Mouse (Mus musculus): ENCODE data around the gene Misp. TPM values are rescaled to one million over a fixed set of nuclear protein-coding genes. Genes with fewer than 3 reads are reported as not detected.

Gene Misp
- total and polyA plus RNA-seq, 2 experiments from 2014 or later: 0.27 TPM; not detected in 1

GRCm38 (mm10) chr10:79843476-79843875 is 22.7 kb downstream of the Misp start:
- no peak for ATAC-seq (ENCODE audit: low FRiP score)
- WGBS: 53% methylated on average over 6 of the region's 6 CpGs
- H3K9me3 ChIP-seq (ENCODE audit: low read length): no peaks in the 10 kb centered on the region
- H3K27ac ChIP-seq (ENCODE audit: low read depth, low read length): no peak overlapping the region
- no peak overlapping the region for H3K9ac ChIP-seq (replicated peaks; ENCODE audit: low read length, poor library complexity, severe bottlenecking)
- no peaks in the 10 kb centered on the region for H3K36me3 ChIP-seq (ENCODE audit: insufficient read depth, low read length)
- no peaks in the 10 kb centered on the region for H3K4me1 ChIP-seq (ENCODE audit: insufficient read depth, low read length)
- H3K4me3 ChIP-seq (ENCODE audit: low read depth, low read length): no peak overlapping the region
- DNase-seq (ENCODE audit: low spot score): no peak
- no peak for TF ChIP-seq CTCF (IDR thresholded peaks at IDR 0.05)
- H3K4me2 ChIP-seq (ENCODE audit: low read depth, low read length, poor library complexity, severe bottlenecking): no peak overlapping the region
- no peaks in the 10 kb centered on the region for H3K27me3 ChIP-seq (ENCODE audit: insufficient read depth, low read length)

- H3K9ac ChIP-seq (replicated peaks; ENCODE audit: low read length, poor library complexity, severe bottlenecking): no peak overlapping the region
- no peak for TF ChIP-seq CTCF (IDR thresholded peaks at IDR 0.05)
- H3K9me3 ChIP-seq (ENCODE audit: low read length): no peaks in the 10 kb centered on the region
Observed at GRCm38 (mm10) chr10:79846553-79846952, 25.8 kb downstream of the Misp start.

GRCm38 (mm10) chr10:79849941-79850628 is 29.3 kb downstream of the Misp start:
- H3K36me3 ChIP-seq (ENCODE audit: insufficient read depth, low read length): no peaks in the 10 kb centered on the region
- DNase-seq (ENCODE audit: low spot score) (no peak), ATAC-seq (ENCODE audit: low FRiP score) (no peak)
- H3K4me3 ChIP-seq (ENCODE audit: low read depth, low read length): no peak overlapping the region
- WGBS: 82% methylated on average over 8 of the region's 8 CpGs
- H3K27me3 ChIP-seq (ENCODE audit: insufficient read depth, low read length): no peaks in the 10 kb centered on the region
- no peak for TF ChIP-seq CTCF (IDR thresholded peaks at IDR 0.05)
- H3K4me1 ChIP-seq (ENCODE audit: insufficient read depth, low read length): peaks cover 18% of the 10 kb centered on the region
- no peak overlapping the region for H3K27ac ChIP-seq (ENCODE audit: low read depth, low read length)
- no peak overlapping the region for H3K9ac ChIP-seq (replicated peaks; ENCODE audit: low read length, poor library complexity, severe bottlenecking)
- H3K4me2 ChIP-seq (ENCODE audit: low read depth, low read length, poor library complexity, severe bottlenecking): no peak overlapping the region
- no peaks in the 10 kb centered on the region for H3K9me3 ChIP-seq (ENCODE audit: low read length)

More at GRCm38 (mm10) chr10:79846553-79846952, 25.8 kb downstream of the Misp start:
- no peak overlapping the region for H3K4me3 ChIP-seq (ENCODE audit: low read depth, low read length)
- ATAC-seq (ENCODE audit: low FRiP score) (no peak), DNase-seq (ENCODE audit: low spot score) (no peak)
- H3K36me3 ChIP-seq (ENCODE audit: insufficient read depth, low read length): no peaks in the 10 kb centered on the region
- no peak overlapping the region for H3K4me2 ChIP-seq (ENCODE audit: low read depth, low read length, poor library complexity, severe bottlenecking)
- peaks cover 3% of the 10 kb centered on the region for H3K4me1 ChIP-seq (ENCODE audit: insufficient read depth, low read length)
- WGBS: 73% methylated on average over 5 of the region's 5 CpGs
- H3K27ac ChIP-seq (ENCODE audit: low read depth, low read length): no peak overlapping the region
- H3K27me3 ChIP-seq (ENCODE audit: insufficient read depth, low read length): no peaks in the 10 kb centered on the region

GRCm38 (mm10) chr10:79851653-79852052 is 30.9 kb downstream of the Misp start:
- H3K9me3 ChIP-seq (ENCODE audit: low read length): no peaks in the 10 kb centered on the region
- H3K4me2 ChIP-seq (ENCODE audit: low read depth, low read length, poor library complexity, severe bottlenecking): no peak overlapping the region
- TF ChIP-seq CTCF (IDR thresholded peaks at IDR 0.05): no peak
- no peaks in the 10 kb centered on the region for H3K27me3 ChIP-seq (ENCODE audit: insufficient read depth, low read length)
- peaks cover 30% of the 10 kb centered on the region for H3K4me1 ChIP-seq (ENCODE audit: insufficient read depth, low read length)
- H3K4me3 ChIP-seq (ENCODE audit: low read depth, low read length): no peak overlapping the region
- WGBS: 83% methylated on average over 3 of the region's 3 CpGs
- H3K9ac ChIP-seq (replicated peaks; ENCODE audit: low read length, poor library complexity, severe bottlenecking): no peak overlapping the region
- no peaks in the 10 kb centered on the region for H3K36me3 ChIP-seq (ENCODE audit: insufficient read depth, low read length)
- H3K27ac ChIP-seq (ENCODE audit: low read depth, low read length): peak overlapping the region; percentile 99
- ATAC-seq (ENCODE audit: low FRiP score) (no peak), DNase-seq (ENCODE audit: low spot score) (no peak)

- Histone ChIP-seq H3K9ac (replicated peaks; ENCODE audit: low read length, poor library complexity, severe bottlenecking) (peak overlapping the region; percentile 72), H3K27me3 (ENCODE audit: insufficient read depth, low read length) (no peaks in the 10 kb centered on the region), H3K9me3 (ENCODE audit: low read length) (no peaks in the 10 kb centered on the region), H3K4me1 (ENCODE audit: insufficient read depth, low read length) (peaks cover 36% of the 10 kb centered on the region), H3K27ac (ENCODE audit: low read depth, low read length) (peak overlapping the region; percentile 99), H3K4me3 (ENCODE audit: low read depth, low read length) (no peak overlapping the region), H3K4me2 (ENCODE audit: low read depth, low read length, poor library complexity, severe bottlenecking) (peak overlapping the region; percentile 58), H3K36me3 (ENCODE audit: insufficient read depth, low read length) (no peaks in the 10 kb centered on the region)
- ATAC-seq (ENCODE audit: low FRiP score): no peak
- 57% methylated on average over 9 of the region's 9 CpGs for WGBS
- no peak for TF ChIP-seq CTCF (IDR thresholded peaks at IDR 0.05)
- DNase-seq (ENCODE audit: low spot score): no peak
Observed at GRCm38 (mm10) chr10:79852107-79852789, 31.5 kb downstream of the Misp start.

- WGBS: 13% methylated on average over 8 of the region's 8 CpGs
- DNase-seq (ENCODE audit: low spot score) (no peak), ATAC-seq (ENCODE audit: low FRiP score) (no peak)
- Histone ChIP-seq H3K27me3 (ENCODE audit: insufficient read depth, low read length) (no peaks in the 10 kb centered on the region), H3K4me1 (ENCODE audit: insufficient read depth, low read length) (peaks cover 41% of the 10 kb centered on the region), H3K4me3 (ENCODE audit: low read depth, low read length) (peak overlapping the region; percentile 38), H3K27ac (ENCODE audit: low read depth, low read length) (peak overlapping the region; percentile 99), H3K9me3 (ENCODE audit: low read length) (no peaks in the 10 kb centered on the region), H3K4me2 (ENCODE audit: low read depth, low read length, poor library complexity, severe bottlenecking) (peak overlapping the region; percentile 58), H3K36me3 (ENCODE audit: insufficient read depth, low read length) (0 out of 2 replicates have a peak, but pooled peaks cover under 1% of the 10 kb centered on the region), H3K9ac (replicated peaks; ENCODE audit: low read length, poor library complexity, severe bottlenecking) (peak overlapping the region; percentile 72)
- no peak for TF ChIP-seq CTCF (IDR thresholded peaks at IDR 0.05)
Observed at GRCm38 (mm10) chr10:79852827-79853226, 32.0 kb downstream of the Misp start.

Measured in midbrain, postnatal 0 days (tissue).